Mouse (Mus musculus) CH12.LX (cell line): Measurements from ENCODE around the gene Trim40. TPM values are rescaled to one million over a fixed set of nuclear protein-coding genes. Genes with fewer than 3 reads are reported as not detected.

Experiments used
- DNase-seq: peaks from one replicate; pipeline ENCODE4 v3.0.0-alpha.2; 2013; ENCODE audit errors: extremely low read depth
- H3K27ac ChIP-seq: 2 replicates; pipeline ENCODE4 v1.5.1; 2012; ENCODE audit warnings: low read depth, mild to moderate bottlenecking, control low read depth, moderate library complexity; ENCODE audit not compliant: insufficient read depth
- H3K27me3 ChIP-seq: replicated peaks from 2 replicates; pipeline ENCODE3; 2012; ENCODE audit warnings: inconsistent platforms
- H3K36me3 ChIP-seq, 2 experiments: replicated peaks in 1 of 2; 2 replicates each; pipeline versions ENCODE3 to v1.6.1; 2012; ENCODE audit warnings: inconsistent platforms in 1 of 2, low read length in 1 of 2, mild to moderate bottlenecking in 1 of 2, mixed read lengths in 1 of 2, moderate library complexity in 1 of 2; ENCODE audit not compliant: control insufficient read depth in 1 of 2, insufficient read depth in 1 of 2
- H3K4me1 ChIP-seq, 2 experiments: 2 replicates each; pipeline ENCODE4 v1.6.1; 2012; ENCODE audit warnings: inconsistent platforms in 1 of 2, moderate library complexity in 1 of 2; ENCODE audit not compliant: insufficient read depth in 2 of 2, control insufficient read depth in 1 of 2
- H3K4me2 ChIP-seq: 2 replicates; pipeline ENCODE4 v1.6.1; 2012; ENCODE audit warnings: low read depth, mild to moderate bottlenecking, control low read depth; ENCODE audit not compliant: poor library complexity, insufficient read depth, severe bottlenecking
- H3K4me3 ChIP-seq, 3 experiments: fragments of 150-350 bp in 1 of 3; sonication (generic) in 1 of 3; replicated peaks in 1 of 3; 2 replicates each; pipeline versions ENCODE3 to v1.5.1; 2011 to 2012; ENCODE audit warnings: low read depth in 2 of 3, low read length in 2 of 3, mild to moderate bottlenecking in 2 of 3, moderate library complexity in 2 of 3, control low read depth in 1 of 3, improper control_type of control experiment in 1 of 3, inconsistent platforms in 1 of 3, mixed read lengths in 1 of 3; ENCODE audit not compliant: poor library complexity in 1 of 3
- H3K79me2 ChIP-seq: replicated peaks from 2 replicates; pipeline ENCODE4 v1.6.1; 2012; ENCODE audit warnings: mild to moderate bottlenecking, moderate library complexity; ENCODE audit not compliant: control insufficient read depth, poor library complexity, insufficient read depth, severe bottlenecking; ENCODE audit errors: extremely low read depth
- H3K9ac ChIP-seq: 2 replicates; pipeline ENCODE4 v1.6.1; 2012; ENCODE audit warnings: low read depth, mild to moderate bottlenecking, control low read depth, moderate library complexity; ENCODE audit not compliant: insufficient read depth
- H3K9me3 ChIP-seq: replicated peaks from 2 replicates; pipeline ENCODE3; 2012; ENCODE audit warnings: low read length, inconsistent platforms, mixed read lengths
- CHD1 ChIP-seq: IDR thresholded peaks from 2 replicates; pipeline ENCODE4 v1.6.1; 2012; ENCODE audit warnings: low read depth, low read length, improper control_type of control experiment, inconsistent platforms
- CTCF ChIP-seq, 2 experiments: IDR thresholded peaks in 1 of 2; conservative IDR thresholded peaks in 1 of 2; 2 replicates each; pipeline ENCODE4 v1.5.1; 2011 to 2012; ENCODE audit warnings: low read depth in 2 of 2, low read length in 2 of 2, improper control_type of control experiment in 1 of 2, inconsistent platforms in 1 of 2, mild to moderate bottlenecking in 1 of 2, moderate library complexity in 1 of 2
- E2F4 ChIP-seq: IDR thresholded peaks from 2 replicates; pipeline ENCODE4 v1.6.1; 2011; ENCODE audit warnings: low read depth, low read length, improper control_type of control experiment; ENCODE audit not compliant: insufficient replicate concordance
- ELF1 ChIP-seq: IDR thresholded peaks from 2 replicates; pipeline ENCODE4 v1.6.1; 2014; ENCODE audit warnings: low read depth, mild to moderate bottlenecking, inconsistent platforms, low read length, improper control_type of control experiment
- GABPA ChIP-seq: IDR thresholded peaks from 2 replicates; pipeline ENCODE4 v1.6.1; 2012; ENCODE audit warnings: low read depth, low read length, improper control_type of control experiment, inconsistent platforms; ENCODE audit not compliant: insufficient replicate concordance
- IRF4 ChIP-seq: IDR thresholded peaks from 2 replicates; pipeline ENCODE4 v1.6.1; 2014; ENCODE audit warnings: low read depth, mild to moderate bottlenecking, inconsistent platforms, low read length, improper control_type of control experiment
- JUN ChIP-seq: IDR thresholded peaks from 2 replicates; pipeline ENCODE4 v1.6.1; 2011; ENCODE audit warnings: low read depth, mild to moderate bottlenecking, low read length, improper control_type of control experiment, moderate library complexity; ENCODE audit not compliant: insufficient read depth
- JUND ChIP-seq: conservative IDR thresholded peaks from 2 replicates; pipeline ENCODE4 v1.6.1; 2011; ENCODE audit warnings: low read depth, low read length, improper control_type of control experiment
- KAT2A ChIP-seq: IDR thresholded peaks from 2 replicates; pipeline ENCODE4 v1.6.1; 2012; ENCODE audit warnings: low read length, improper control_type of control experiment, inconsistent platforms; ENCODE audit not compliant: insufficient replicate concordance
- MAX ChIP-seq: IDR thresholded peaks from 2 replicates; pipeline ENCODE4 v1.6.1; 2011; ENCODE audit warnings: low read length, improper control_type of control experiment
- MXI1 ChIP-seq: IDR thresholded peaks from 2 replicates; pipeline ENCODE4 v1.6.1; 2011; ENCODE audit warnings: mild to moderate bottlenecking, low read depth, low read length, improper control_type of control experiment
- NRF1 ChIP-seq: IDR thresholded peaks from 2 replicates; pipeline ENCODE4 v1.6.1; 2014; ENCODE audit warnings: low read depth, mild to moderate bottlenecking, inconsistent platforms, low read length, improper control_type of control experiment, moderate library complexity
- RAD21 ChIP-seq: IDR thresholded peaks from 2 replicates; pipeline ENCODE4 v1.6.1; 2011; ENCODE audit warnings: low read depth, mild to moderate bottlenecking, low read length, improper control_type of control experiment, moderate library complexity
- RCOR1 ChIP-seq: conservative IDR thresholded peaks from 2 replicates; pipeline ENCODE4 v1.6.1; 2012; ENCODE audit warnings: low read depth, mild to moderate bottlenecking, inconsistent platforms, low read length, improper control_type of control experiment
- SIN3A ChIP-seq: IDR thresholded peaks from 2 replicates; pipeline ENCODE4 v1.6.1; 2012; ENCODE audit warnings: low read length, improper control_type of control experiment, inconsistent platforms
- TBP ChIP-seq: conservative IDR thresholded peaks from 2 replicates; pipeline ENCODE4 v1.6.1; 2011; ENCODE audit warnings: low read depth, low read length, improper control_type of control experiment
- UBTF ChIP-seq: IDR thresholded peaks from 2 replicates; pipeline ENCODE4 v1.6.1; 2012; ENCODE audit warnings: low read depth, mild to moderate bottlenecking, inconsistent platforms, low read length, improper control_type of control experiment, moderate library complexity
- USF2 ChIP-seq: conservative IDR thresholded peaks from 2 replicates; pipeline ENCODE4 v1.6.1; 2011; ENCODE audit warnings: low read depth, low read length, improper control_type of control experiment
- ZC3H11A ChIP-seq: IDR thresholded peaks from 2 replicates; pipeline ENCODE4 v1.6.1; 2012; ENCODE audit warnings: low read depth, mild to moderate bottlenecking, inconsistent platforms, low read length, improper control_type of control experiment
- ZKSCAN1 ChIP-seq: IDR thresholded peaks from 2 replicates; pipeline ENCODE4 v1.6.1; 2012; ENCODE audit warnings: low read depth, inconsistent platforms, low read length, improper control_type of control experiment, borderline replicate concordance
- ZNF384 ChIP-seq: IDR thresholded peaks from 2 replicates; pipeline ENCODE4 v1.6.1; 2012; ENCODE audit warnings: low read depth, low read length, improper control_type of control experiment, inconsistent platforms
- dilution Hi-C: fragments of 300-500 bp; cut with MboI; formaldehyde crosslinking; loops from 2 replicates; pipeline ENCODE4 v1.14.3; 2020; ENCODE audit warnings: low sequenced_read_pairs; ENCODE audit not compliant: extremely low pct_unique_long_range_greater_than_20kb, extremely low pct_ligation_motif_present
- in situ Hi-C: fragments of 300-500 bp; cut with MboI; formaldehyde crosslinking; loops from 3 replicates; pipeline ENCODE4 v1.14.3; 2019; ENCODE audit warnings: low sequenced_read_pairs, low pct_ligation_motif_present, low pct_unique_long_range_greater_than_20kb, mixed read lengths
- polyA plus RNA-seq: library from polyadenylated mRNA; unstranded; fragments of >175 nt; gene quantifications from 2 replicates; pipeline ENCODE4 v1.2.1, GENCODE M21; 2012; ENCODE audit warnings: low read depth; ENCODE audit not compliant: insufficient read length
- total RNA-seq, 2 experiments: library from RNA; depleted of rRNA; stranded (reverse); fragments of 300-350 nt in 1 of 2; fragments of >200 nt in 1 of 2; gene quantifications; 2 replicates each; pipeline ENCODE4 v1.2.3; 2012 to 2014

Gene Trim40
- total and polyA plus RNA-seq, 3 experiments, result 0.14 TPM; not detected in 2

DNA sequence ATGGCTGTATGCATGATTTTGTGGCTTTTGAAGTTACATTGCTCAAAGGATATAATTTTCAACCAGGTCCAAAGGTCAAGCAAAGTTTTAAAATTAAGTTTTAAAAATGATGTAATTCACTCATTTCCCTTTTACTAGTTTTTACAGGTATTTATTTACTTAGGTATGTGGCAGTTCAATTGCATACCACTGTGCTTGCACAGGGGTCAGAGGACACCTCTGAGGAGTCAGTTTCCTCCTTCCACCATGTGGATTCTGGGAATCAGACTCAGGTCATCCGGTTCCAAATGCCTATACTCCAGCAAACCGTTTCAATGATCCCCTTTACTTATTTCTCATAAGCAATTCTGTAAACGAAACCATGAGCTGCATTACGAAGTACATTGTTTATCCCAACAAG lies 32.8 kb upstream of the Trim40 start:
- Histone ChIP-seq H3K79me2 (no peaks in the 10 kb centered on the region), H3K36me3 (no peaks in the 10 kb centered on the region), H3K9me3 (no peaks in the 10 kb centered on the region), H3K4me3 (no peak overlapping the region), H3K27me3 (peaks cover 13% of the 10 kb centered on the region), H3K9ac (no peak overlapping the region), H3K4me1 (no peaks in the 10 kb centered on the region), H3K27ac (no peak overlapping the region), H3K4me2 (no peak overlapping the region; the same call in 1 of the 2 replicates)
- in situ Hi-C loops, result no loop called here
- DNase-seq, result no peak
- dilution Hi-C loops, result no loop called here
- TF ChIP-seq UBTF (no peak), KAT2A (no peak), MAX (no peak), IRF4 (no peak), ELF1 (no peak), CTCF (conservative IDR thresholded peaks at IDR 0.05 in 1 of 2, IDR thresholded peaks at IDR 0.05 in 1 of 2; ENCODE audit: low read depth in 2 of 2, low read length in 2 of 2) (no peak), JUND (no peak), NRF1 (no peak)

DNA sequence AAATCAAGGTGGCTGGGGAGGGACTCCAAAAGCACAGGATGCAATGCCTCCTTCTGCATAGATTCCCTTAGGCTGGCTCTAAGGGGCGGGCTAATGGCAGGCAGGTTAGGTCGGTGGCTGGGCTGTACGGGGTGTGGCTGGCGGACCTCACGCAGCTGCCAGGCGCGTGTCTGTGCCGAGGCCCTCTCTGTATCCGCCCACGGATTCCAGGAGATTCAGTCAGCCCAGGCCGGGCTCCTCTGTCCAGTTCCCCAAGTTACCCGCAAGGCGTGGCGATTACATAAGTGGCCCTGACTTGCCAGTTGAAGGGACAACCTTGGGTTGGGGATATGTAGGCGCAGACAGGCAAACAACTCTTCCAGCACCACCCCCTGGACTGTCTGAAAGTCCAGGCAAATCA lies 30.3 kb upstream of the Trim40 start:
- dilution Hi-C loops, result no loop called here
- H3K4me3 ChIP-seq, result no peak overlapping the region
- TF ChIP-seq SIN3A, result no peak
- no peak for TF ChIP-seq ZNF384
- no peak for TF ChIP-seq KAT2A
- TF ChIP-seq TBP, result no peak
- no peak for TF ChIP-seq JUN
- TF ChIP-seq MXI1, result no peak
- TF ChIP-seq ZKSCAN1, result no peak
- TF ChIP-seq GABPA, result no peak
- no peak for TF ChIP-seq RCOR1
- no peak for TF ChIP-seq ELF1
- TF ChIP-seq USF2, result no peak
- no peak for TF ChIP-seq E2F4
- TF ChIP-seq ZC3H11A, result no peak
- no peak for TF ChIP-seq CHD1
- no peak for TF ChIP-seq RAD21
- TF ChIP-seq NRF1, result no peak
- in situ Hi-C loops, result no loop called here
- H3K36me3 ChIP-seq, result no peaks in the 10 kb centered on the region
- DNase-seq, result no peak
- H3K27ac ChIP-seq, result no peak overlapping the region
- peaks cover 6% of the 10 kb centered on the region for H3K27me3 ChIP-seq
- H3K9me3 ChIP-seq, result no peaks in the 10 kb centered on the region
- no peaks in the 10 kb centered on the region for H3K4me1 ChIP-seq
- no peak overlapping the region for H3K4me2 ChIP-seq
- no peaks in the 10 kb centered on the region for H3K79me2 ChIP-seq
- no peak overlapping the region for H3K9ac ChIP-seq
